Mouse (Mus musculus): Measurements from ENCODE around the gene Gna11.

The Gna11 gene

DNA sequence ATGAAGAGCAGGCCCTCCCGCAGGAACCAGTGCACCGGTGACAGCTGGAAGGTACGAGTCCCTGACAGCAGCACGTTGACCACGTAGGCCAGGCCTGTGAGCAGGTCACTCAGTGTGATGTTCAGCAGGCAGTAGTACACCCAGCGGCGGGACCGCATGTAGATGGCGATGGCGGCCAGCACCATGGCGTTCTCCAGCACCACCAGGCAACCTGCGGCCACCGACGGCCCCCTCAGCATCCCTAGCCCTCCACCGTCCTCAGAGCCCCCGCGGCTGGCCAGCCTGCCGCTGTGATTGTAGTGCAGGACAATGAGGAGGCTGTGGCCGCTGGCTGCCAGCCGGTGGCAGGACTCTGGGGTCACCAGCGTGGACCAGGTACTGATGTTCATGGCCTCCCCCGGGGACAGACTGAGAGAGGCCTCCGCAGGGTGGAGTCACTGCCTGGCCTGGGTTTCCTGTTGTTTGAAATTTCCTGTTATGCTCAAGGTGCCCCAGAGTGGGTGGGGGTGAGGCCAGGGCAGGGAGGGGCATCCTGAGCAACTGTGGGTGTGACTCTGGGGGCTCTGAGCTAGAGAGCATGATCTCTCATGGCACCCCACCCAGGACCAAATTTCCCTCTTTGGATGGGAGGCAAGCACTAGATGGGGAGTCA is 45.6 kb downstream of the Gna11 start:
- DNase-seq: peak; percentile 25

DNA sequence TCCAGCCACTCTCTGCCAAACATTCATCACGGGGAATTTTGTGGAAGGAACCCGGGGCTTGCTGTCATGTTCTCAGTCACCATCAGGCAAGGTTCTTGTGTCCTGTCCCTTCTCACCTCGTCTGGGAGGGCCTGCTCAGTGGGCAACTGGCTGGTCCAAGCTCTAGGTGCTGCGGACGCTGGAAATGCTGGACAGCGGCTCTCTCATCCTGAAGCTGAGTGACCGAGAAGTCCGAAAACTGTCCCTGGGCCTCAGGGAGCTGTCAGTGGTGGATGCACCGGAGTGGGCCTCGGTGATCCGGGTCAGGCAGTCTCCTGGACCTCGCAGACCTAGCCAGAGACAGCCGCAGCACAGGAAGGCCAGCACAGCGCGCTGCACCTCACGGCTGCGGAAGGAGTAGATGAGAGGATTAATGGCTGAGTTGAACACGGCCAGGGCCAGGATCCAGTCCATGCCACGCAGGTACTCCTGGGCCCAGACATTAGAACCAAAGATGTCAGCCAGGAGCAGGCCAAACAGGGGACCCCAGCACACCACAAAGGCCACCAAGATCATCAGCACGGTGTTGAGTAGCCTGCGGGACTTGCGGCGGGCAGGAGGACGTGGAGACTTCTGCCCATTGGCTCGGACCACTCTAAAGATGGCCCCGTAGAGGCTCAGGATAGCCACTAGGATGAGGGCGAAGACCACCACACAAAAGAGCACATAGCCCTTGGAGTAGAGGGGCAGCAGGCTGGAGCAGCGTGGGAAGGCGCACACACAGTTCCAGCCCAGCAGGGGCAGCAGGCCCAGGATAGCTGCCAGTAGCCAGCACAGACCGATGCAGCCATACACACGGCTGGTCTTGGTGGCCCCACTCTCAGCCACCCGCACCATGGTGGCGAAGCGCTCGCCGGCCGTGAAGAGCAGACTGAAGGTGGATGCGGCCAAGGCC is 46.4 kb downstream of the Gna11 start:
- DNase-seq: peak; percentile 25

- DNase-seq: peak; percentile 27
These were observed 47.4 kb downstream of the Gna11 start for GRCm38 (mm10) chr10:81497401-81498270.

- DNase-seq: no peak
These were observed 48.0 kb downstream of the Gna11 start for GRCm38 (mm10) chr10:81496969-81497368.

DNA sequence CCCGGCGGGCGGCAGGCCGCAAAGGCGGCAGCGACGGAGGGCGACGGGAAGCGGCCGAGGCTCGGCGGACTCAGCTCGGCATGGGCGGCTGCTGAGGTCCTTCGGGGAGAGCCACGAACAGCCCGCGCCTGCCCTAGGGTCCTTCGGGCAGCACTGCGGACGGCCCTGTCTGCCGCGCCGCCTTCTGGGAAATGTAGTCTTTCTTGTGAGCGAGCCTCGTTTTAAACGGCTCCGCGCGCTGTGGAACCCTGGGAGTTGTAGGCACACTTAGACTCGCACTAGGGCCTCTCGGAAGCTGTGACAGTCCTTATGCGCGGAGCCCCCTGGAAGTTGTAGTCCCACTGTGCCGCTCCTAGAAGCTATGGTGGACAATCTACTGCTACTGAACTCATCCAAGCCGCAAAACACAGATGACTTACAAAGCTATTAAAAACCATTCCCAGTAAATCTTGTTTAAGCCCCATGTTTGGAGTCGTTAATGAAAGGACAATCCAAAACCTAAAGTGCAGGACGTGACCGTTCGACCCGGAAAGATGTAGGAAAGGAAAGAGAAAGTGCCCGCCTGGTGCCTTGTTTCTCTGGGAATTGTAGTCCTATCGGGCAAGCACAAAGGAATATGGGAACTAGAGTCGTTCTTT is 48.6 kb downstream of the Gna11 start, which contains the start of gene Ncln:
Gene Ncln, minus strand, starts transcription at position 129 of the 638 bp plus-strand sequence.
- DNase-seq: peak; percentile 99

GRCm38 (mm10) chr10:81495616-81496263 is 49.2 kb downstream of the Gna11 start:
- peak; percentile 69 for DNase-seq

DNA sequence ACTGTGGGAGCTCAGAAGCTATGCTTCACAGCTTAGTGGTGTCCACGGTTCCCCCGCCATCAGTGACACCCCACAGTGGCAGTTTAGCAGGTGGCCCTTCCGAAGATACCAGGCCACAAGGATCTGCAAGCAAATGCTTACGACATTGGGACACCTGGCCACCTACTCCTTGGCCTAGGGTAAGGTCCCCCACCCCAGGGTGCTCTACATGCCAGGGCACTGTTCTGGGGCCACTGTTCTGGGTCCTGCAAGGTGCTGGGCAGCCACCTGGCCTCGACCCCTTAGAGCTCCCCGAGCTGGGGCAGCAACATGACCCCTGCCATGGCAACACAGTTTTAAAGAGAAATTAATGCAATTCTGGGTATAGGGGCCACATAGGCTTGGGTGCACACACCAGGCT is 49.8 kb downstream of the Gna11 start:
- peak; percentile 19 for DNase-seq

- peak; percentile 25 for DNase-seq
These were observed 50.5 kb downstream of the Gna11 start for GRCm38 (mm10) chr10:81494260-81495041.

DNA sequence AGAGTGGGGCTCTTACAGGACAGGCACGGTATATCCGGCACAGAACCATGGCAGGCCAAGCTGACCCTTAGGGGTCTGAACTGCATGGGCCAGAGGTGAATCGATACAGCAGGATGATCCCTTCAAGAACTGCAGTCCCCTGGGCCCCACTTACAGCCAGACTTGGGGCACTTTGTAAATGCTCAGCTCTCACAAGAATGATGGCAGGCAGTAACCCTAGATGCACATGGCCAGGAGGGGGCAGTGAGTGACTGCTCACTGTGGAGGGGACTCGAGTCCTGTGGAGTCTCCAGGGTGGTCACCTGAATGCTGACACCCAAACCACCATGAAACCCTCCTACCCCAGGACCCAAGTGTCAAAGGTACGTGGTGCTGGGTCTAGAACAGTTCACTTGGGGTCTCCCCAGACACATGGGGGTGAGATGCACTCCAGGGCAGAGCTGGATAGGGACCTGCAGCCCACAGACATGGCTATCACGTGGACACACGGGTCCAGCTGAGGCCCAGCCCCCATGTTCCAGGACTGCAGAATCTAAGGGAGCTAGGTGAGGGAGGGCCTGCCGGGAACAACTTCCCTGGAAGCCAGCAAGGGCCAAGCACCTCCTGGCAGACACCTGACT is 51.3 kb downstream of the Gna11 start:
- DNase-seq: peak; percentile 22

DNA sequence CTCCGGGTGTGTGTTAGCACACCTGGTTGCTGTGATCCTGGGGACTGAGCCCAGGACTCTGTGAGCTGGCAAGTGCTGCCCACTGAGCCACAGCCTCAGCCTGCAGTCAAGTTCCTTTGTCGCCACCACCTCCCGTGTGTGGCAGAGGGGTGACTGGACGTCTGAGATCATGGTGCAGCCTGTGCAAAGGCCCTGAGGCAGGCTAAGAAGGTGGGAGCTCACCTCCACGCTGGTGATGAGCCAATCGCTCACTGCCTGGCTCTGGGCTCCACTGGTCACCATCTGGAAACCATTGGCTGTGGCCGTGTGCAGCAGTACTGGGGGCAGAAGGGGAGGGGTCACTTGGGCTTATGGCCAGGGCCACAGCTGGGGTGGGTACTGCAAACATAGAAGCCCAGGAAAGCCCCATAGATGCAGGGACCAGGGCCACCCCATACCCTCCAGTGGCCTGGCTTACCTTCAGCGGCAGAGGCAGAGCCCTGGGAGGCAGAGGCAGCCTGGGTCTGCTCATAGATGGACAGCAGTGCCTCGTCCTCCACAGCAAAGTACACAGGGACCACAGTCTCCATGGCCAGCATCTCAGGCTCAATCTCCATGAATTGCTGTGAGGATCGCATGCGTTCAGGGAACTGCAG is 52.3 kb downstream of the Gna11 start:
- DNase-seq: peak; percentile 13

GRCm38 (mm10) chr10:81491018-81491417 is 54.0 kb downstream of the Gna11 start:
- no peak for DNase-seq

DNA sequence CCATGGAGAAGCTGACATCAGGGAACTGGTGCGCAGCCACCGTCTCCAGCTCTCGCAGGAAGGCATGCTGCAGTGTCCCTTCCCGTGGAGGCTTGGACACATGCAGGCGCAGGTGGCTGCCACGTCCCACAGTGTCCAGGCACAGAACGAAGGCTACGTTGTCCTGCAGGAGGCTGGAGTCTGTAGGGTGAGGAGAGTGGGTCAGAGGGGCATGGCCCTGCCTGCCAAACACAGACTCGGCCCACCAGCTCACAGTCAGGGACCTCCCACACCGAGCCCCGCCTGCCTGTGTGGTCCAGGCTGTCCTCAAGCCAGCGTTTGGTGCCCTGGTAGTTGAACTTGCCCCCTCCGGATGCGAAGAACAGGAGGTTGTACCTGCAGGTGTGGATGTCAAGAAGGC is 55.0 kb downstream of the Gna11 start:
- no peak for DNase-seq

GRCm38 (mm10) chr10:81488081-81488480 is 56.9 kb downstream of the Gna11 start:
- DNase-seq: no peak

DNA sequence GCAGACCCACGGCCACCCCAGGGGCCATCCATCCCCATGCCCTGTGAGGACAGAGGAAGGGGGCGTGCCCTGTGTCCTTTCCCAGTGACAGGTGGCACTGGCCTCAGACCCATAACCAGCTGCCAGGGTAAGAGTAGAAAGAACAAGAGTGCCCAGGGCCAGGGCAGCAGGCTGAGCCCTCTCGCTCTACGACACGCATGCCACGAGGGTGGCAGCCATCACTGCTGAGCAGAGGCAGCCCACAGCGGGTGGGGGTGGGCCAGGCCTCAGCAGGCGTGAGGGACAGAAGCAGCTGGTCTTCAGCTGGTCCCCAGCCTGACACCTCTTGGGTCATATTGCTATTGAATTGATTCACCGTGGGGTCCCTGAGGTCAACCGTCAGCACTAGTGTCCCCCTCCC is 58.5 kb downstream of the Gna11 start:
- no peak for DNase-seq

GRCm38 (mm10) chr10:81485479-81486018 is 59.4 kb downstream of the Gna11 start:
- DNase-seq: no peak

DNA sequence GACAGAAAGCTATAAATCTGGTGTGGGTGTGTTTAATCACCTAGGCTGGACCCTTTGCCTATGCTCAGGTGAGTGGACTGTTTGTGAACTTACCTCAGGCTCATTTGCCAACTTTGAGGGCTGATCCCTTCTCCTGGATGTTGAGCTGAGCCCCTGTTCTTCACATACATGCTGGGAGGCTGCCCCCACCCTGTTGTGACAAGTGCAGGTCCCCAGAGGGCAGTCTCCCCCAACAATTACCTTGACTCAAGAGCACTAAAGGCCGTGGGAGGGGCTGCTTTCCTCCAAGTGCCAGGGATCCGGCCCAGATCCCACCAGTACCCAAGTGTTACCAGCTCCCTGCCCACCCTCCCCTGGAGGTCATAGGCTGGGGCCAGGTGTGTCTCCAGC is 59.9 kb downstream of the Gna11 start:
- no peak for DNase-seq

- DNase-seq: no peak
These were observed 60.4 kb downstream of the Gna11 start for GRCm38 (mm10) chr10:81484441-81485059.

DNA sequence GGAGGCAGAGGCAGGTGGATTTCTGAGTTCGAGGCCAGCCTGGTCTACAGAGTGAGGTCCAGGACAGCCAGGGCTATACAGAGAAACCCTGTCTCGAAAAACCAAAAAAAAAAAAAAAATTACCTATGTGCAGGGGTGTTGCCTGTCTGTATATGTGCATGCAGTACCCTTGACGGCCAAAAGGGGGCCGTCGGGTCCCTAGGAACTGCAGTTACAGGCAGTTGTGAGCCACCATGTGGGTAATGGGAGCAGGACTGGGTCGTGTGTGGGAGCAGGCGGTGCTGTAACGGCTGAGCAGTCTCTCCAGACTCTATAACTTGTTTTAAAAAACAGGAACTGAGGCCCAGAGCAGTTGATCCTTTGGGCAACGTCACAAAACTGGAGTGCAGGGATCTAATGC is 61.0 kb downstream of the Gna11 start:
- no peak for DNase-seq

DNA sequence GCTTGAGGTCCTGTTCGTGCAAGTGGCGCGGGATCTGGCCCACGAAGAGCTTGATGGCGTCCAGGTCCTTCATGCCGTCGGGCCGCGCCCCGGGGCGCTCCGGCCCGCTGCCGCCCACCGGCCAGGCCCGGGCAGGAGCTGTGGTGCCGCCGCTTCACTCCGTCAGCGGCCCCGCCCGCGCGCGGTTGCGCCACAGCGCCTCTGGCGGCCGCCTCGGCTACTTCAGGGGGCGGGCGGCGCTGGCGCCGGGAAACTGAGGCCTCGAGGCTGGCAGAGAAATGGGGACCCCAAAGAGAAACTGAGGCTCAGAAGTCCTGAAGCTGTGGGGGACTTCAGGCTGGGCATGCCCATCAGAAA is 62.5 kb downstream of the Gna11 start, which contains the start of gene Celf5:
Gene Celf5, minus strand, starts transcription at position 177 of the 357 bp plus-strand sequence.
- DNase-seq: no peak
